ENCODE assay signal across 28 mouse cellular contexts in the genomic region with DNA sequence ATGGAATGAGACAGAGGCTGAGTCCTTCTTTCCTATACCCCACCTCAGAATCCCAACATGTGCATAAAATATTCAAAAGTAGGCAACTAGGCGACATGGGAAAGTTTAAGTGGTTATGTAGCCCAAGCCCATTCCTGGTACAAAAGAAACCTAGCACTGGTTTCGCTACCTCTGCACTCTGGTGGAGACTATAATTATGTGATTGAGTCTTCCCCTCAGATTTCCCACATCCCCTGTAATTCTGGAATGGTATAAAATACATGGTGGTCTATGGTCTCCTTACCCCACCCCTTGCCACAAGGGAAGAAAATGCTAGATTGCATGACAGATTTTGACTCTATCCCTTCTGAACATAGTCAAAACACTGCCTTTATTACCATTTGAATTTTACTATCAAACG. TPM values are rescaled to one million over a fixed set of nuclear protein-coding genes. Genes with fewer than 3 reads are reported as not detected.
"Had no signal": no experiment of that assay in that cellular context is flagged by ENCODE, and none has a peak within 500 bp of the region (broad histone marks: within the 10 kb centered on the region; RNA-seq: fewer than 3 reads in every experiment).

No protein-coding gene starts in this region.

- DNase-seq: gastrocnemius, postnatal 25 days; heart, adult 18-20 months; heart, postnatal 14 days; heart, postnatal 36 days; kidney, adult 11 months; kidney, adult 2 months; kidney, adult 9 months; kidney, postnatal 14 days; kidney, postnatal 36 days; layer of hippocampus, adult 9-11 months; layer of hippocampus, postnatal 36 days; liver; liver, embryonic 13.5 days had no signal

- H3K27ac ChIP-seq: hindbrain, embryonic 13.5 days; hindbrain, embryonic 15.5 days; hindbrain, postnatal 0 days; kidney, embryonic 15.5 days; kidney, postnatal 0 days; limb, embryonic 10.5 days; limb, embryonic 12.5 days; liver, embryonic 13.5 days; liver, embryonic 15.5 days had no signal

- H3K9ac ChIP-seq: heart, embryonic 13.5 days; heart, embryonic 15.5 days; hindbrain, embryonic 13.5 days; hindbrain, embryonic 15.5 days; kidney, embryonic 15.5 days; limb, embryonic 12.5 days; liver, embryonic 13.5 days; liver, embryonic 15.5 days had no signal

- H3K36me3 ChIP-seq: heart, embryonic 13.5 days; heart, embryonic 15.5 days; hindbrain, embryonic 13.5 days; hindbrain, embryonic 15.5 days; kidney, embryonic 15.5 days; limb, embryonic 10.5 days; limb, embryonic 12.5 days; liver, embryonic 13.5 days; liver, embryonic 15.5 days had no signal

- H3K27me3 ChIP-seq: heart, embryonic 13.5 days; heart, embryonic 15.5 days; liver, embryonic 13.5 days; liver, embryonic 15.5 days had no signal

- H3K9me3 ChIP-seq: heart, embryonic 13.5 days; heart, embryonic 15.5 days; hindbrain, embryonic 13.5 days; hindbrain, embryonic 15.5 days; kidney, embryonic 15.5 days; limb, embryonic 10.5 days; limb, embryonic 12.5 days; liver, embryonic 13.5 days; liver, embryonic 15.5 days had no signal

- H3K4me1 ChIP-seq: hindbrain, embryonic 13.5 days; hindbrain, embryonic 15.5 days; limb, embryonic 12.5 days; liver, embryonic 13.5 days; liver, embryonic 15.5 days had no signal

- H3K4me2 ChIP-seq: heart, embryonic 11.5 days; heart, embryonic 13.5 days; heart, embryonic 15.5 days; hindbrain, embryonic 13.5 days; hindbrain, embryonic 15.5 days; kidney, embryonic 15.5 days; limb, embryonic 12.5 days; liver, embryonic 11.5 days; liver, embryonic 13.5 days; liver, embryonic 15.5 days had no signal

- H3K4me3 ChIP-seq: heart, embryonic 13.5 days; heart, embryonic 15.5 days; hindbrain, embryonic 13.5 days; hindbrain, embryonic 15.5 days; kidney, embryonic 15.5 days; limb, embryonic 10.5 days; limb, embryonic 12.5 days; liver, embryonic 13.5 days; liver, embryonic 15.5 days had no signal

- ATAC-seq: hindbrain, postnatal 0 days; intestine, embryonic 16.5 days had no signal

RNA-seq across cellular contexts. Expression of a gene that starts 4.8 kb away (rescaled TPM):
- total RNA-seq: granulocyte monocyte progenitor cell, adult 5-6 weeks; hematopoietic stem cell, adult 5-6 weeks had no signal

RNA-seq across cellular contexts. Expression of a gene that starts 14.8 kb away (rescaled TPM):
- total RNA-seq: granulocyte monocyte progenitor cell, adult 5-6 weeks had no signal
